8 mouse cellular contexts compared by ENCODE assay signal in genomic region chr15:83084022-83084640, GRCm38 (mm10). TPM values are rescaled to one million over a fixed set of nuclear protein-coding genes. Genes with fewer than 3 reads are reported as not detected.
DNase-seq lines count a peak whose midpoint lies in the region; ATAC-seq lines count a peak whose summit lies in the region.

No protein-coding gene starts in this region.

- H3K36me3 ChIP-seq in intestine, embryonic 16.5 days (ENCODE audit: control insufficient read depth, insufficient read depth, low read length) = no peaks in the 10 kb centered on the region

- H3K9ac ChIP-seq in intestine, embryonic 16.5 days (ENCODE audit: low read depth, low read length) = no peak overlapping the region

- no peak for ATAC-seq in intestine, embryonic 16.5 days

- no peak overlapping the region for H3K4me3 ChIP-seq in intestine, embryonic 16.5 days (ENCODE audit: low read length)

- no peaks in the 10 kb centered on the region for H3K27me3 ChIP-seq in intestine, embryonic 16.5 days (replicated peaks; ENCODE audit: control insufficient read depth, insufficient read depth, low read length)

- H3K9me3 ChIP-seq in intestine, embryonic 16.5 days (ENCODE audit: control insufficient read depth, low read length) = no peaks in the 10 kb centered on the region

- WGBS in intestine, embryonic 16.5 days = 57% methylated on average over 13 of the region's 13 CpGs

- H3K27ac ChIP-seq in intestine, embryonic 16.5 days (ENCODE audit: low read length) = no peak overlapping the region

- no peak overlapping the region for H3K4me2 ChIP-seq in intestine, embryonic 16.5 days (ENCODE audit: low read depth, low read length)

- intact Hi-C loops in heart, postnatal 36 days (cut with DNase I) = no loop called here

- H3K4me1 ChIP-seq in intestine, embryonic 16.5 days (ENCODE audit: control insufficient read depth, insufficient read depth, low read length) = peaks cover 8% of the 10 kb centered on the region

- DNase-seq in embryo, embryonic 11 days = peak; percentile 53
- DNase-seq in embryo, embryonic 10 days (ENCODE audit: low spot score) = no peak
- DNase-seq in R1 (ENCODE audit: low read depth, low spot score) = peak; percentile 28
- DNase-seq in heart, postnatal 36 days = peak; percentile 25 to 35
- DNase-seq in left cerebral cortex, adult 8-10 months (ENCODE audit: low spot score in 2 of 2) = peak; percentile 24 to 27
- DNase-seq in urinary bladder, postnatal 25 days (ENCODE audit: low spot score) = no peak
- DNase-seq in spleen, postnatal 4 days (ENCODE audit: low spot score in 2 of 2) = no peak

RNA-seq across cellular contexts. Expression of gene Serhl, which starts 5.2 kb away (rescaled TPM):
- total RNA-seq in heart, postnatal 36 days (2021) = 10 to 100 TPM; 43.6 to 46.5 TPM
- total RNA-seq in left cerebral cortex, adult 8-10 months (2022) = 10 to 100 TPM in 2 of 4 experiments, 1 to 10 TPM in 2; 8.6 to 12.4 (median 10.0) TPM
- polyA plus RNA-seq in intestine, embryonic 16.5 days (2015; fragmentation: Nextera tagmentation; extraction: Ambion mirVana) = 59.5 and 71.0 TPM in 2 replicates

RNA-seq across cellular contexts. Expression of gene Rrp7a, which starts 38.5 kb away (rescaled TPM):
- total RNA-seq in heart, postnatal 36 days (2021) = 10 to 100 TPM; 42.3 to 42.8 TPM
- total RNA-seq in left cerebral cortex, adult 8-10 months (2022) = 100 to 1,000 TPM; 128 to 155 (median 146) TPM
- polyA plus RNA-seq in intestine, embryonic 16.5 days (2015; fragmentation: Nextera tagmentation; extraction: Ambion mirVana) = 69.4 and 75.4 TPM in 2 replicates

RNA-seq across cellular contexts. Expression of gene Nfam1, which starts 51.0 kb away (rescaled TPM):
- 1 to 10 TPM; 2.3 to 4.4 TPM for total RNA-seq in heart, postnatal 36 days (2021)
- 1 to 10 TPM; 2.3 to 4.1 (median 3.6) TPM for total RNA-seq in left cerebral cortex, adult 8-10 months (2022)
- polyA plus RNA-seq in intestine, embryonic 16.5 days (2015; fragmentation: Nextera tagmentation; extraction: Ambion mirVana) = 3.1 and 3.6 TPM in 2 replicates

Comparison
In these comparisons a context has a peak if more than half of its experiments do, and no peak if none do; other contexts are left out.
1. DNase-seq: peak in embryo, embryonic 11 days (single experiment), R1 (single experiment), heart, postnatal 36 days (2 of 2) and left cerebral cortex, adult 8-10 months (2 of 2); none in embryo, embryonic 10 days (single experiment), urinary bladder, postnatal 25 days (single experiment) and spleen, postnatal 4 days (0 of 2).